Mouse (Mus musculus): Measurements from ENCODE around the gene Abcc5.
"Not testable (repeated sequence)": the region's sequence is repeated elsewhere in the genome, so short reads cannot be mapped to it uniquely, and the experiment has no call there.

Abcc5 gene

GRCm38 (mm10) chr16:20422938-20423730 is 3.1 kb downstream of the Abcc5 start:
- DNase-seq: no peak

GRCm38 (mm10) chr16:20418054-20418453 is 8.1 kb downstream of the Abcc5 start:
- no peak for DNase-seq

- no peak for DNase-seq
Measured at GRCm38 (mm10) chr16:20416262-20416661, 9.9 kb downstream of the Abcc5 start.

- no peak for DNase-seq
Measured at GRCm38 (mm10) chr16:20415804-20416203, 10.4 kb downstream of the Abcc5 start.

DNA sequence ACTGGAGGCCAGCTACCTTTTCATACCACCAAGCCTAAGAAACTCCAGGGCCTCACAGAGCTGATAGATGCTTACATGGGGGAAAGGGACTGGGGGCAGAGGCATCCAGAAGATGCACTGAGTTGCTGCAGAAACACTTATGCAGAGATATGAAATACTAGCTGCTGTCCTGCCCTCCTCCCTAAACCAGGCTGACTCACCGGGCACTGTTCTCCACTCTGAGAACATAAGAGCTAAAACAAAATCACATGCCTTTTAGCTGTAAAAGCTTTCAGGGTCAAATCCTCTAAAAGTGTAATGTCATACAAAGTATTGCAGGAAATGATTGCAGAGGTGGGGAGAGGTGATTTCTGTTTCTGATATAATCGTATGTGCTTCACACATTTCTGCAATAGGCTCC is 11.0 kb downstream of the Abcc5 start:
- DNase-seq: no peak

GRCm38 (mm10) chr16:20413870-20414331 is 12.3 kb downstream of the Abcc5 start:
- DNase-seq: no peak

- peak; percentile 17 for DNase-seq
Measured at GRCm38 (mm10) chr16:20411958-20412570, 14.1 kb downstream of the Abcc5 start.

DNA sequence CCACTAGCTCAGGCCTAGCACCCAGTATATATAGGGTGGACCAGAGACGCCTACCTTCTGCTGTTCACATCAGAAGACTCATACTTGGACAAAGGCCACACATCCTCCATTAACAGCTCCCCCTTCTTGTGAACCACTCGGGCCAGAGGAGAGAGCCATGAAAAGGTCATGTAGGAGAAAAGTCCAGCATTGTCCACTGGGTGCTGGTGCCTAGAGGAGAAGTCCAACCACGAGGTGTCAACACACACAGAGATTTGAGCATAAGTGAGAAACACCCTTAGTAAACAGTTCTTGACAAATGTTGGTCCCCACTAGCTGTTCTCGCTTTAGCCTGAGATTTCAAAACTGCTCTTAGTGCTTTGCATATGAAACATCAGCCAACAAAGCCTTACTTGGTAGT is 20.9 kb downstream of the Abcc5 start:
- DNase-seq: no peak

DNA sequence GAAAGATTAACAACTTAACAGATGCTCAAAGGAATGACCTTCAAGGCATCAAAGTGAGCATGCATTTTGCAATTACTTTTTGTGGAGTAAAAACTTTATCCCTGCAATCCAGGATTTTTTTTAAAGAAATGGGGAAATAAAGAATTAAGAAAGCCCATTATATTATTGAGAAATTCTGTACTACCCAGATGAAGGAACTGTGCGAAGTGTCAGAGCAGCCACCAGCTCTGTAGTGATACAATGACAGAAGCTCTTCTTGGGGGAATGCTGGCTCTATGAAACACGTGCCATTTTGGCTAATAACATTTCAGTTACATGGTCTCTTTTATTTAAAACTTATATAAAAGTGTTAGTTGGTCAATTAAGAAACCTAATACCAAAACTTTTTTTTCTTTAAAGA is 22.9 kb downstream of the Abcc5 start:
- DNase-seq: no peak

DNA sequence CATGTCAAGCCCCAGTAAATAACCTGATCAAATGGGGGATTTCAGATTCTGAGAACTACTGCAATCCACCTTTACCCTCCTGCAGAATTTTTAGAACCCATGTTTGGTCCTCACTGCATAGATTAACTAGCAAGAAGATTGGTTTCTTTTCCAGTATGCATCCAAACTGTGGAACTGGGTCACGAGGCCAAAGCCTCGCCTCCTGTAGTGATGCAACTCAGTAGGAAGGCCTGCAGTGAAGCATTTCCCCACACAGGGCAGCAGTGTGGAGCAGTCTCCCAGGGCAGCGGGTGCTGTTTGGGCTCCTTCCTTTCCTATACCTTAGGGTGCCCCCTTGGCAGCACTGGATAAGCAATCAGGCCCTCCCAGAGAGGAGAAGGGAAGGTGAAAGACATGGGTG is 24.6 kb downstream of the Abcc5 start:
- DNase-seq: no peak

GRCm38 (mm10) chr16:20400707-20401591 is 25.2 kb downstream of the Abcc5 start:
- no peak for DNase-seq

DNA sequence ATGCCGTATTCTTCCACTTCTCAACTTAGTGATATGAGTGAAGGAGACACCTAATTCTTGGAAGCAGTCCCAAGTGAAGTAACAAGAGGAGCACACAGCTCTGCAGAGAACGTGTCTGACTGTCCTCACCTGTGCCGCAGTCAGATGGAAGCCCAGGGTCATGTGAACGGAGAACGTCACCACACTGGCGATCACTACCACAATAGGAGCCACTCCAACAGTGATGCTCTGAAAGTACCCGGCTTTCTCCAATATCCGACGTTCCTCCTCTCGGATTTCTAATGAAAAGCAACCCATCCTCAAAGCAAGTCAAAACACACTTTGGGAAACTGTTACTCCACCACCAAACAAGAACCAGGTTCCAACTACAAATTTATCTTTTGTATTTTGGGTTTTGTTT is 29.3 kb downstream of the Abcc5 start:
- DNase-seq: no peak

GRCm38 (mm10) chr16:20395216-20395907 is 30.8 kb downstream of the Abcc5 start:
- DNase-seq: peak; percentile 24

DNA sequence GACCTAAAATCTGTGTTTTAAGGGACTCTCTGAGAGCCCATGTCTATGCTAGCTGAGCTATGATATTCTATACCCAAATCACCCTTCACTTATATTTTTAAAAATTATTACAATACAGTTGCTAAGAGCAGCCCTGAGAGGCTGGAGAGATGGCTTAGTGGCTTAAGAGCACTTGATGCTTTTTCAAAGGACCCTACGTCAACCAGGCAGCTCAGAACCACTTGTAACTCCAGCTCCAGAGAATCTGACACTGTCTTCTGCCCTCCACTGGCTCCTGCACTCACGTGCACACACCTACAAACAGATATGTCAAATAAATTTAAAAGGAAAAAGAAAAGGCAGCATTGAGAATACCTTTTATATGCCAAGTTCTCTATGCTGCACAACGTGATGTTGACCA is 34.4 kb downstream of the Abcc5 start:
- no peak for DNase-seq

- no peak for DNase-seq
Measured at GRCm38 (mm10) chr16:20390233-20390632, 36.0 kb downstream of the Abcc5 start.

GRCm38 (mm10) chr16:20381031-20381430 is 45.2 kb downstream of the Abcc5 start:
- peak; percentile 13 for DNase-seq

- no peak for DNase-seq
Measured at GRCm38 (mm10) chr16:20375341-20375740, 50.9 kb downstream of the Abcc5 start.

- DNase-seq: no peak
Measured at GRCm38 (mm10) chr16:20371731-20372130, 54.5 kb downstream of the Abcc5 start.

GRCm38 (mm10) chr16:20368221-20368620 is 58.0 kb downstream of the Abcc5 start:
- no peak for DNase-seq

DNA sequence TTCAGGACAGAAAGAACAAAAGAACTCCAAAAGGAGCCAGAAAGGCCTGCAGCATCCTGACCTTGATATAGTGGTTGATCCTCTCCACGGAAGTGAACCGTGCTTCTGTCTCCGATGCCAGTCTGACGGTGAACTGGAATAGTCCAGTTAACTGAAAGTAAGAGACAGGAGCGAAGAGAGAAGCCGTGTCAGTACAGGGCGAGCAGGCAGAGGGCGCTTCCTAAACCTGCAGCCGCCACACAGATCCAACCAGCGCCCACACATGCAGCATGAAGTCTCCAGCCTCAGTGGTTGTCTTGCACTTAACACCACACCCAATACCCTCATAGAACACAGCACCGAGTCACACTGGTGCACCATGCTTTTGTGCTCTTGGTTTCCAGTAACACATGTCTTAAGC is 64.1 kb downstream of the Abcc5 start:
- DNase-seq: no peak

- DNase-seq: not testable (repeated sequence)
Measured at GRCm38 (mm10) chr16:20361496-20361895, 64.7 kb downstream of the Abcc5 start.

DNA sequence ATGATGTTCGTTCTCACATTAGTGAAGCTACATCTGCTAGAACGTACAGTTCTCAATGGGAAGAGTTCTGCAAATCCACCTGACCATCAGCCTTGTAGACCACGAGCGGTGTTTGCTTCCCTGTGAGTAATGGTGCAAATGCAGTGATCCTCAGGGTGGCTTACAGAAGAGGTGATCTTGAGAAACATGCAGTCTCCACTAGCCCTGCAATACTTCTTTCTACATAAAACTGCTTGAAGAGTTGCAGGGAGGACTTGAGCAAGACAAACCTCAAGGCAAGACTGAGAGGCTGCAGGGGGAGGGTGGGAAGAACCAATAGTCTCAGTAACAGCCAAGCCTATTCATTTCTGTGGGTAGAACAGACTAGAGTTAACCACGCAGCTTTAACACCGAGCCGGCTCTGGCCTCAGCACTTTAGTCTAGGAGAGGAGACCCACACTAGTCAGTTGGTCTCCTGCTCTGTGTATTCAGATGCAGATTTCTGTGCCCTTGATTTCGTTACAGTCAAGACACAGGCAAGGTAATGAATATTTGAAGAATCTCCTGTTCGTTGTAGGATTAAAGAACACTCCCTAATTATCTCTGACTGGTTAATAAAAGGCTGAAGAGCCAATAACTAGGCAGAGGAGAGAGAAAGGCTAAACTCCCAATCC is 66.4 kb downstream of the Abcc5 start:
- DNase-seq: no peak

Data from kidney, adult 18-20 months (tissue).